Mouse (Mus musculus) lung, adult 2 months (tissue): ENCODE measurements around the gene Psg28. TPM values are rescaled to one million over a fixed set of nuclear protein-coding genes. Genes with fewer than 3 reads are reported as not detected.
"Not testable (repeated sequence)": the region's sequence is repeated elsewhere in the genome, so short reads cannot be mapped to it uniquely, and the experiment has no call there.

Source experiments
- DNase-seq: peaks from one replicate; pipeline ENCODE4 v3.0.0; 2022
- H3K4me1 ChIP-seq: fragments of 200-500 bp; 2 replicates; pipeline ENCODE4 v1.6.1; 2011; ENCODE audit warnings: low read length; ENCODE audit not compliant: control insufficient read depth, insufficient read depth
- H3K4me3 ChIP-seq: fragments of 200-500 bp; replicated peaks from 2 replicates; pipeline ENCODE3; 2011; ENCODE audit warnings: low read depth, mild to moderate bottlenecking, control low read depth, low read length; ENCODE audit errors: extremely low read depth
- CTCF ChIP-seq: fragments of 200-500 bp; IDR thresholded peaks from 2 replicates; pipeline ENCODE4 v1.5.1; 2011; ENCODE audit warnings: mild to moderate bottlenecking, low read length, control low read depth; ENCODE audit not compliant: insufficient read depth
- POLR2A ChIP-seq: fragments of 200-500 bp; IDR thresholded peaks from 2 replicates; pipeline ENCODE4 v1.6.1; 2011; ENCODE audit warnings: low read depth, mild to moderate bottlenecking, control low read depth, low read length, borderline replicate concordance; ENCODE audit errors: extremely low read depth
- WGBS: fragments of 180-500 bp; shearing (Covaris S2); methylation state at CpG from one replicate; pipeline ENCODE4 v1.1.7; 2018; 5-methylcytosine and 5-hydroxymethylcytosine counted together
- polyA plus RNA-seq: library from polyadenylated mRNA; depleted of rRNA; stranded (reverse); fragments of >200 nt; gene quantifications from 2 replicates; pipeline ENCODE4 v1.2.3, GENCODE M21; 2012; rRNA removed

Psg28 gene
- not detected in 2 replicates for polyA plus RNA-seq

DNA sequence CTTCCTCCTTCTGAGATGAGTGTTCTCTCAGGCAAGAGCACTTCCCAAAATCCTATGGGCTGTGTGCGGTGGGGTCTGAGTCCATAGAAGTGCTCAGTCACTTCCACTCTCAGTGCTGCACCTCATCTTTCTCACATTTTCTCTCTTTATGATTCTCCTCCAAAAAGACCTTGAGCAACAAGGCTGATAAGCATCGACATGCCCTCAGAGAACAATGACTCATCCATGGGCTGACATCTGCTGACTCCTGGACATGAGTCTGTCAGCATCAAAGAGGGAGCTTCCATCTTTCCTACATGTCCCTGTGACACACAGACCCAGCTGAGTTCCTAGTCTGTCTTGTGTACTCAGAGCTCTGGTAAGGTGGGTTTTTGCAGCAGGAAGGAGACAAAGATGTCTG lies at the start of gene Psg28:
Gene Psg28, minus strand, starts transcription at position 101 of the 400 bp plus-strand sequence.
- DNase-seq, H3K4me3 ChIP-seq, H3K4me1 ChIP-seq: not testable (repeated sequence)
- 79% methylated on average over 2 of the region's 2 CpGs for WGBS

DNA sequence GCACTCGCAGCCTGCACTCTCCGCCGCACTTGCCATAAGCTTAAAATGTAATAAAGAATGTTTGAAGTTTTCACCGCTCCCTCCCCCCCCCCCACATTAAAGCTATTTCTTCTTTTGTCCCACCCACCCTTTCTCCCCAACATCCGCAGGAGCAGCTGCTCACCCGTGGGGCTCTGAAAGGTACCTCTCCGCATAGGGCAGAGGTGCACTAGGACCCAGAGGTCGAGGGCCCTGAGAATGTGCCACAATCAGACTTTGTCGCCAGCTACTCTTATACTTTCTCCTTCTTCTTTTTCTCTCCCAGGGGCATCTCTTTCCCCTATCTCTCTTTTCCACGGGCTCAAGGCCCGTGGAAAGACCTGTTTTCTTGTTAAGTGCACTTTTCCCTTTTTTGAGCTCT lies 28.4 kb downstream of the Psg28 start:
- H3K4me1 ChIP-seq, result no peaks in the 10 kb centered on the region
- no peak overlapping the region for H3K4me3 ChIP-seq
- TF ChIP-seq POLR2A (no peak), CTCF (no peak)
- WGBS, result 36% methylated on average over 11 of the region's 11 CpGs
- DNase-seq, result no peak

DNA sequence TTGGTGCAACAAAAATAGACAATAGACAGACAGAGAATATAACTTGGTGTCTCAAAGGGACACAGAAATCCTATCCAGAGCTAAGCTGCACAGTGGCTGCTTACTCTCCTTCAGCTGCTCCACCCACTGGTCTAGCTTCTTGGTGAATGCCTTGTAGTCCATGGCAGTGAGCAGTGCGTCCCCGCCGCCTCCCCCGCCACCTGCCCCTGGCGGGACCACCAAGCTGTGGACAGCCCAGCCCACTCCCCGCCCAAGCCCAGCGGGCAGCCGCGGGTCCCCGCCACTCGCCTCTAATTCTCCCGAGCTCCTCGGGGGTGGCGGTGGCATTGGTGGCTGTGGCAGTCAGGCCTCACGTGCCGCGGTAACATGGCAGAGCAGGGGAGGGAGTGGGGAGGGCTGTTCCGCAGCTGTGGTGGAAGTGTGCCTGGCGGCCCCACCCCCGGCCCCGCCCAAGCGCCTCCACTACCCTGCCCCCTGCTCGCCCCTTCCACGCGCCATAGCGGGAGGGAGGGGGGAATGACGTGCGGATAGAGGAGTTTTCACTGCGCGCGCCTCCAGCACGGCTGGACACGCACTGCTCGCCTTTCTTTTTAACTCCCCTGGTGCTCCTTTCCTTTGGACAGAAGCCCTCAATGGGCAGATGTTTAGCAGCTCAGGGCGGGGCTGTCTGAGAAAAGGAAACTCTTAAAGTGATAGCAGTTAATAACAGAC lies 29.2 kb downstream of the Psg28 start:
- WGBS, result 41% methylated on average over 35 of the region's 35 CpGs
- TF ChIP-seq CTCF, result no peak
- TF ChIP-seq POLR2A, result no peak
- H3K4me1 ChIP-seq, result no peaks in the 10 kb centered on the region
- H3K4me3 ChIP-seq, result no peak overlapping the region
- DNase-seq, result no peak

DNA sequence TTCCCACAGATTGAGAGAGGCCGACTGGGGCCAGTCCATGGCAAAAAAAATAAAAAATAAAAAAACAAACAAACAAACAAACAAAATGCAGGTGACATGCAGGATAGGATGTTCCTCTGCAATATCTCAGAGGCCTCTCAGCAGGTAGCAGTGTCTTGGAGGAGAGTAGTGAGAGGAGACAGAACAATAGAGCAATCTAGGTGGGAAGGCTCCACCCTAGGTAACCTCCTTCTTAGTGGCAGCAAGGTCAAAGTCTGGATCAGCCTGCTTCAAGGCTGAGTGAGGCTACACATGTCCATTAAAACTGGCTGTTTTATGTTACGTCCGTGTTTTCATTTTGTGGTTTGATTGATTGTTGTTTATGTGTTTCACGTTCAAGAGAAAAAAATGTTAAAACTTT lies 40.4 kb downstream of the Psg28 start:
- DNase-seq, H3K4me1 ChIP-seq, H3K4me3 ChIP-seq: not testable (repeated sequence)
- WGBS, result 65% methylated on average over 4 of the region's 4 CpGs

DNA sequence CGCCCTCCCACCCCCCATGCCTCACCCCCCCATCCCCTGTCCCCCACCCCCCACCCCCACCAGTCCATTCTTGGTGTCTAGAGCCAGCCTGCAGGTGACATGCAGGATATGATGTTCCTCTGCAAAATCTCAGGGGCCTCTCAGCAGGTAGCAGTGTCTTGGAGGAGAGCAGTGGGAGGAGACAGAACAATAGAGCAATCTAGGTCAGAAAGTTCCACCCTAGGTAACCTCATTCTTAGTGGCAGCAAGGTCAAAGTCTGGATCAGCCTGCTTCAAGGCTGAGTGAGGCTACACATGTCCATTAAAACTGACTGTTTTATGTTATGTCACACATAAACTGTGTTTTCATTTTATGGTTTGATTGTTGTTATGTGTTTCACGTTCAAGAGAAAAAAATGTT lies 53.5 kb downstream of the Psg28 start:
- no peaks in the 10 kb centered on the region for H3K4me1 ChIP-seq
- DNase-seq, result no peak
- H3K4me3 ChIP-seq, result no peak overlapping the region
- WGBS, result 32% methylated on average over 2 of the region's 2 CpGs
- no peak for TF ChIP-seq CTCF
- TF ChIP-seq POLR2A, result no peak

Other genes starting within 250 kb of the Psg28 start
- gene Mill1, start 186.7 kb downstream of the Psg28 start, polyA plus RNA-seq, result not detected in 2 replicates
- not detected in 2 replicates for gene Psg18, start 77.0 kb downstream of the Psg28 start, polyA plus RNA-seq
- not detected in 2 replicates for gene Psg26, start 52.1 kb upstream of the Psg28 start, polyA plus RNA-seq
- gene Psg25, start 100.2 kb upstream of the Psg28 start, polyA plus RNA-seq, result not detected in 2 replicates
- gene Psg27, start 135.3 kb upstream of the Psg28 start, polyA plus RNA-seq, result not detected in 2 replicates
- gene Psg23, start 184.5 kb upstream of the Psg28 start, polyA plus RNA-seq, result not detected in 2 replicates
- not detected in 2 replicates for gene Psg21, start 224.7 kb upstream of the Psg28 start, polyA plus RNA-seq